Mouse (Mus musculus): ENCODE measurements around the gene Cntfr.

- no peak for TF ChIP-seq GATA1 (IDR thresholded peaks at IDR 0.05; ENCODE audit: low read length)
- no peak for TF ChIP-seq TAL1 (IDR thresholded peaks at IDR 0.05; ENCODE audit: low read length)
These were observed 44.3 kb upstream of the Cntfr start for GRCm38 (mm10) chr4:41741158-41741560.
